Mouse (Mus musculus) mature B cell (primary cell): ENCODE data around the gene Pomt2.
"Not testable (repeated sequence)": the region's sequence is repeated elsewhere in the genome, so short reads cannot be mapped to it uniquely, and the experiment has no call there.

Source experiments
- in situ Hi-C: fragments of 300-500 bp; cut with MboI; formaldehyde crosslinking; loops from 2 replicates; pipeline ENCODE4 v1.14.3; 2019

The Pomt2 gene

GRCm38 (mm10) chr12:87147395-87148089, at the start of gene Pomt2:
Gene Pomt2 (minus strand): TSS chr12:87147968.
- in situ Hi-C loops = no loop called here

- in situ Hi-C loops = no loop called here
Observed at GRCm38 (mm10) chr12:87196310-87196709, 48.5 kb upstream of the Pomt2 start.

- in situ Hi-C loops = no loop called here
Observed at GRCm38 (mm10) chr12:87195069-87195468, 47.3 kb upstream of the Pomt2 start.

GRCm38 (mm10) chr12:87193008-87193407, 45.2 kb upstream of the Pomt2 start:
- in situ Hi-C loops = no loop called here

GRCm38 (mm10) chr12:87177631-87178030, 29.9 kb upstream of the Pomt2 start:
- in situ Hi-C loops = no loop called here

GRCm38 (mm10) chr12:87175194-87175946, 27.6 kb upstream of the Pomt2 start:
- in situ Hi-C loops = no loop called here

GRCm38 (mm10) chr12:87160815-87161214, 13.0 kb upstream of the Pomt2 start:
- in situ Hi-C loops = no loop called here

GRCm38 (mm10) chr12:87160310-87160709, 12.5 kb upstream of the Pomt2 start:
- in situ Hi-C loops = no loop called here

GRCm38 (mm10) chr12:87158099-87158498, 10.3 kb upstream of the Pomt2 start:
- in situ Hi-C loops = no loop called here

GRCm38 (mm10) chr12:87157361-87157760, 9.6 kb upstream of the Pomt2 start:
- in situ Hi-C loops = no loop called here

GRCm38 (mm10) chr12:87154448-87154847, 6.7 kb upstream of the Pomt2 start:
- in situ Hi-C loops = not testable (repeated sequence)

- in situ Hi-C loops = no loop called here
Observed at GRCm38 (mm10) chr12:87149471-87149870, 1.7 kb upstream of the Pomt2 start.

GRCm38 (mm10) chr12:87148136-87148535, 368 bp upstream of the Pomt2 start:
- in situ Hi-C loops = no loop called here

- in situ Hi-C loops = no loop called here
Observed at GRCm38 (mm10) chr12:87146966-87147365, 802 bp downstream of the Pomt2 start, which contains the start of gene Gstz1. Gene Gstz1 (plus strand): TSS chr12:87147165.

GRCm38 (mm10) chr12:87142156-87142555, 5.6 kb downstream of the Pomt2 start:
- in situ Hi-C loops = no loop called here

GRCm38 (mm10) chr12:87138768-87139167, 9.0 kb downstream of the Pomt2 start:
- in situ Hi-C loops = no loop called here

- in situ Hi-C loops = no loop called here
Observed at GRCm38 (mm10) chr12:87138342-87138701, 9.4 kb downstream of the Pomt2 start.

GRCm38 (mm10) chr12:87137439-87138341, 10.1 kb downstream of the Pomt2 start:
- in situ Hi-C loops = no loop called here

- in situ Hi-C loops = no loop called here
Observed at GRCm38 (mm10) chr12:87132784-87133183, 15.0 kb downstream of the Pomt2 start.

GRCm38 (mm10) chr12:87132210-87132609, 15.6 kb downstream of the Pomt2 start:
- in situ Hi-C loops = no loop called here

GRCm38 (mm10) chr12:87131619-87132018, 16.1 kb downstream of the Pomt2 start:
- in situ Hi-C loops = no loop called here

- in situ Hi-C loops = no loop called here
Observed at GRCm38 (mm10) chr12:87131181-87131580, 16.6 kb downstream of the Pomt2 start.
